Mouse (Mus musculus): ENCODE results near the gene Dlec1. TPM values are rescaled to one million over a fixed set of nuclear protein-coding genes. Genes with fewer than 3 reads are reported as not detected.

Dlec1 gene
- polyA plus RNA-seq (2017; shearing (Covaris generic)), result under 1 TPM; 0.10 to 0.36 TPM

GRCm38 (mm10) chr9:119101992-119102782 is at the start of gene Dlec1:
Gene Dlec1, plus strand, starts transcription at chr9:119102478.

DNA sequence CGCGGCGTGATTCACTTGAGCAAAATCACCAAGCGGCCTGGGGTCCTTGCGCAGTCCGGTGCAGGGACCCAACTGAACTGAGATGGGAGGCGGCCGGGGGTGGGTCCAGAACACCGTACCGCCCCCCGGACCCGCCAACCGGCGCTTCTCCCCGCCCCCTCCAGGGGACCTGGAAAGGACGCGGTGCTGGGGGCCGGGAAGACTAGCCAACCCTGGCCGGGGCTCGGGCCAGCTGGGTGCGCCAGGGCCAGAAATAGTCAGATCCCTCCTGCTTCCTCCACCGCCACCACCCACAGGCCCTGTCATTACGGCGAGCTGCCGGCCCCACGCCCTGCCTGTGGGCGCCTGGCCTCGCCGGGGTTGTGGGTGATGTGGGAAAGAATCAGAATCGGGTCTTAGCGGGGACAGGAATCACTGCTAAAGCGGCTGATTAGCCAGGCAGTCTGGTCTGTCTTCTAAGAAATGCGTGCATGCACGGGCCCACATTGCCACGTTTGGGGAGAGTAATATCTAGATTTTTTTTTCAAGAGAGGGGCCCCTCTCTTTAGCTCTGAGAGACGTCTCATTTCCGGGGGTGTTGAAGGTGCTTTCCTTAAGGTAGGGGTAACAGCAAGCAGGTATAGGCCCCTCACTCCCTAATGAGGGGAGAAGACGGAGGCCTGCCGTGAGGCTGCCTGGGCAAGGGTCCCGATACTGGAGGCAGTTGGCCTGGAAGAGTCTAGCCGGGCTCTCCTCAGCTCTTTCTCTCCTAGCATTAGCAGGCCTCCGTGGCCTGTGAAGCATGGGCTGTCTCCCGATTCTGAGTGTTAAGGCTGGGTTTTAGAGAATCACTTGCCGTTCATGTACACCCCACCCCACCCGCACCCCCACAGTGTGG is 8.6 kb upstream of the Dlec1 start, which contains the start of gene Plcd1:
TSS of gene Plcd1 (minus strand) at position 84 of the 877 bp plus-strand sequence.

GRCm38 (mm10) chr9:119156278-119157201 is 54.3 kb downstream of the Dlec1 start, which contains the start of gene Acaa1b:
Gene Acaa1b, minus strand, starts transcription at chr9:119157093.

GRCm38 (mm10) chr9:119158861-119159260 is 56.6 kb downstream of the Dlec1 start, which contains the start of gene Gm47289:
Gene Gm47289, plus strand, starts transcription at chr9:119159161.

Other genes with a start within 250 kb of the Dlec1 start
- 1 to 10 TPM in 1 of 2 experiments, under 1 TPM in 1; 0.75 to 1.2 TPM for gene Ctdspl, start 176.0 kb upstream of the Dlec1 start, polyA plus RNA-seq (2017; shearing (Covaris generic))
- gene Vill, start 49.7 kb upstream of the Dlec1 start, polyA plus RNA-seq (2017; shearing (Covaris generic)), result 10 to 100 TPM; 10.5 to 34.8 TPM
- 10 to 100 TPM in 1 of 2 experiments, 1 to 10 TPM in 1; 4.1 to 10.7 TPM for gene Plcd1, start 9.0 kb upstream of the Dlec1 start, polyA plus RNA-seq (2017; shearing (Covaris generic))
- gene Acaa1b, start 54.6 kb downstream of the Dlec1 start, polyA plus RNA-seq (2017; shearing (Covaris generic)), result under 1 TPM; 0.21 to 0.37 TPM
- under 1 TPM in 1 of 2 experiments, not detected in 1; 0.18 TPM for gene Gm47289, start 56.7 kb downstream of the Dlec1 start, polyA plus RNA-seq (2017; shearing (Covaris generic))
- gene Slc22a13, start 106.6 kb downstream of the Dlec1 start, polyA plus RNA-seq (2017; shearing (Covaris generic)), result under 1 TPM in 1 of 2 experiments, not detected in 1; 0.14 TPM
- 10 to 100 TPM; 20.2 to 21.6 TPM for gene Oxsr1, start 219.9 kb downstream of the Dlec1 start, polyA plus RNA-seq (2017; shearing (Covaris generic))
- 10 to 100 TPM; 82.3 to 97.1 TPM for gene Acaa1a, start 237.2 kb downstream of the Dlec1 start, polyA plus RNA-seq (2017; shearing (Covaris generic))
- 100 to 1,000 TPM in 1 of 2 experiments, 10 to 100 TPM in 1; 93.4 to 105 TPM for gene Myd88, start 238.9 kb downstream of the Dlec1 start, polyA plus RNA-seq (2017; shearing (Covaris generic))

Data from activated CD4-positive, CD25-positive, alpha-beta regulatory T cell (primary cell).